Mouse (Mus musculus) lung, embryonic 15.5 days (tissue): Measurements from ENCODE around the gene Srgap2. TPM values are rescaled to one million over a fixed set of nuclear protein-coding genes. Genes with fewer than 3 reads are reported as not detected.

Experiments used
- ATAC-seq: fragments of 200-750 bp; cut with Nextera tagmentation; 2 replicates; pipeline ENCODE4 v1.8.0; 2017; ENCODE audit warnings: moderate number of reproducible peaks, borderline replicate concordance; ENCODE audit not compliant: low FRiP score, low TSS enrichment; ENCODE audit errors: extremely low read depth
- H3K27ac ChIP-seq: fragments of 300-500 bp; sonication (generic); 2 replicates; pipeline ENCODE4 v1.5.1; 2015; ENCODE audit warnings: moderate library complexity, mild to moderate bottlenecking, inconsistent platforms
- H3K27me3 ChIP-seq: fragments of 300-500 bp; sonication (generic); 2 replicates; pipeline ENCODE4 v1.6.1; 2015; ENCODE audit warnings: inconsistent platforms
- H3K36me3 ChIP-seq: fragments of 300-500 bp; sonication (generic); 2 replicates; pipeline ENCODE4 v1.6.1; 2015; ENCODE audit warnings: inconsistent platforms
- H3K4me1 ChIP-seq: fragments of 300-500 bp; sonication (generic); 2 replicates; pipeline ENCODE4 v1.6.1; 2015; ENCODE audit warnings: inconsistent platforms
- H3K4me2 ChIP-seq: fragments of 300-500 bp; sonication (generic); 2 replicates; pipeline ENCODE4 v1.6.1; 2015; ENCODE audit warnings: inconsistent platforms, mild to moderate bottlenecking, moderate library complexity
- H3K4me3 ChIP-seq: fragments of 300-500 bp; sonication (generic); 2 replicates; pipeline ENCODE4 v1.5.1; 2015; ENCODE audit warnings: mild to moderate bottlenecking, inconsistent platforms
- H3K9ac ChIP-seq: fragments of 300-500 bp; sonication (generic); 2 replicates; pipeline ENCODE4 v1.6.1; 2015; ENCODE audit warnings: inconsistent platforms
- H3K9me3 ChIP-seq: fragments of 300-500 bp; sonication (generic); 2 replicates; pipeline ENCODE4 v1.6.1; 2016; ENCODE audit warnings: inconsistent platforms
- WGBS: fragments of 180-500 bp; shearing (Covaris S2); methylation state at CpG from one replicate; pipeline ENCODE4 v1.1.7; 2015; 5-methylcytosine and 5-hydroxymethylcytosine counted together
- polyA plus RNA-seq: library from polyadenylated mRNA; unstranded; fragments of >200 nt; fragmentation: Nextera tagmentation; extraction: Ambion mirVana; gene quantifications from 2 replicates; pipeline ENCODE4 v1.2.1, GENCODE M21; 2015

Srgap2 gene
- polyA plus RNA-seq, 1 experiment from 2014 or later, result 14.1 TPM

- Histone ChIP-seq H3K4me3 (no peak overlapping the region), H3K4me1 (peaks cover 29% of the 10 kb centered on the region), H3K27ac (no peak overlapping the region), H3K4me2 (no peak overlapping the region), H3K9ac (no peak overlapping the region), H3K9me3 (no peaks in the 10 kb centered on the region), H3K36me3 (no peaks in the 10 kb centered on the region), H3K27me3 (no peaks in the 10 kb centered on the region)
- ATAC-seq, result peak; percentile 52; the same call in 1 of the 2 replicates
- 11% methylated on average over 1 of the region's 1 CpGs for WGBS
These were observed 146.9 kb downstream of the Srgap2 start for GRCm38 (mm10) chr1:131380254-131380653.

- ATAC-seq, result no peak
- Histone ChIP-seq H3K9ac (no peak overlapping the region), H3K9me3 (no peaks in the 10 kb centered on the region), H3K4me3 (no peak overlapping the region), H3K4me2 (no peak overlapping the region), H3K4me1 (peaks cover 22% of the 10 kb centered on the region), H3K36me3 (no peaks in the 10 kb centered on the region), H3K27me3 (no peaks in the 10 kb centered on the region), H3K27ac (peak overlapping the region; percentile 54; the same call in 1 of the 2 replicates)
- WGBS, result 42% methylated on average over 1 of the region's 1 CpGs
These were observed 148.2 kb downstream of the Srgap2 start for GRCm38 (mm10) chr1:131378914-131379474.

GRCm38 (mm10) chr1:131378081-131378913, 148.9 kb downstream of the Srgap2 start:
- Histone ChIP-seq H3K4me3 (no peak overlapping the region), H3K4me2 (no peak overlapping the region), H3K4me1 (peaks cover 22% of the 10 kb centered on the region), H3K36me3 (no peaks in the 10 kb centered on the region), H3K9me3 (no peaks in the 10 kb centered on the region), H3K9ac (no peak overlapping the region), H3K27me3 (no peaks in the 10 kb centered on the region), H3K27ac (peak overlapping the region; percentile 54; the same call in 1 of the 2 replicates)
- no peak for ATAC-seq
- 41% methylated on average over 7 of the region's 7 CpGs for WGBS

GRCm38 (mm10) chr1:131365832-131366231, 161.3 kb downstream of the Srgap2 start:
- H3K9ac ChIP-seq, result no peak overlapping the region
- H3K4me1 ChIP-seq, result no peaks in the 10 kb centered on the region
- no peaks in the 10 kb centered on the region for H3K27me3 ChIP-seq
- no peak overlapping the region for H3K4me2 ChIP-seq
- WGBS, result 43% methylated on average over 1 of the region's 1 CpGs
- ATAC-seq, result no peak
- no peak overlapping the region for H3K4me3 ChIP-seq
- peaks cover 7% of the 10 kb centered on the region; the same call in 1 of the 2 replicates for H3K36me3 ChIP-seq
- no peaks in the 10 kb centered on the region for H3K9me3 ChIP-seq
- H3K27ac ChIP-seq, result no peak overlapping the region

GRCm38 (mm10) chr1:131364432-131364831, 162.7 kb downstream of the Srgap2 start:
- Histone ChIP-seq H3K9ac (no peak overlapping the region), H3K4me1 (no peaks in the 10 kb centered on the region), H3K27ac (no peak overlapping the region), H3K4me2 (no peak overlapping the region), H3K27me3 (no peaks in the 10 kb centered on the region), H3K4me3 (no peak overlapping the region), H3K9me3 (no peaks in the 10 kb centered on the region), H3K36me3 (peaks cover 7% of the 10 kb centered on the region; the same call in 1 of the 2 replicates)
- WGBS, result 81% methylated on average over 3 of the region's 3 CpGs
- ATAC-seq, result no peak

- H3K4me2 ChIP-seq, result no peak overlapping the region
- H3K4me3 ChIP-seq, result no peak overlapping the region
- H3K27me3 ChIP-seq, result no peaks in the 10 kb centered on the region
- ATAC-seq, result no peak
- no peaks in the 10 kb centered on the region for H3K4me1 ChIP-seq
- H3K36me3 ChIP-seq, result peaks cover 7% of the 10 kb centered on the region; the same call in 1 of the 2 replicates
- WGBS, result 71% methylated on average over 3 of the region's 3 CpGs
- H3K27ac ChIP-seq, result no peak overlapping the region
- H3K9ac ChIP-seq, result no peak overlapping the region
- H3K9me3 ChIP-seq, result no peaks in the 10 kb centered on the region
These were observed 163.3 kb downstream of the Srgap2 start for GRCm38 (mm10) chr1:131363887-131364286.

- ATAC-seq, result no peak
- WGBS, result 91% methylated on average over 2 of the region's 2 CpGs
- Histone ChIP-seq H3K4me3 (no peak overlapping the region), H3K36me3 (peaks cover 7% of the 10 kb centered on the region; the same call in 1 of the 2 replicates), H3K9me3 (no peaks in the 10 kb centered on the region), H3K27ac (no peak overlapping the region), H3K4me2 (no peak overlapping the region), H3K9ac (no peak overlapping the region), H3K27me3 (no peaks in the 10 kb centered on the region), H3K4me1 (no peaks in the 10 kb centered on the region)
These were observed 165.1 kb downstream of the Srgap2 start for GRCm38 (mm10) chr1:131362089-131362488.

GRCm38 (mm10) chr1:131360800-131361199, 166.4 kb downstream of the Srgap2 start:
- H3K9ac ChIP-seq, result no peak overlapping the region
- peaks cover 13% of the 10 kb centered on the region for H3K36me3 ChIP-seq
- no peak for ATAC-seq
- no peak overlapping the region for H3K4me3 ChIP-seq
- no peaks in the 10 kb centered on the region for H3K9me3 ChIP-seq
- H3K27me3 ChIP-seq, result no peaks in the 10 kb centered on the region
- H3K27ac ChIP-seq, result no peak overlapping the region
- no peaks in the 10 kb centered on the region for H3K4me1 ChIP-seq
- WGBS, result 83% methylated on average over 3 of the region's 3 CpGs
- no peak overlapping the region for H3K4me2 ChIP-seq

GRCm38 (mm10) chr1:131359609-131360008, 167.5 kb downstream of the Srgap2 start:
- no peak for ATAC-seq
- 96% methylated on average over 1 of the region's 1 CpGs for WGBS
- H3K4me3 ChIP-seq, result no peak overlapping the region

GRCm38 (mm10) chr1:131357213-131357612, 169.9 kb downstream of the Srgap2 start:
- Histone ChIP-seq H3K4me1 (no peaks in the 10 kb centered on the region), H3K9me3 (no peaks in the 10 kb centered on the region), H3K9ac (no peak overlapping the region), H3K36me3 (peaks cover 19% of the 10 kb centered on the region; the same call in 1 of the 2 replicates), H3K4me2 (no peak overlapping the region), H3K4me3 (no peak overlapping the region), H3K27me3 (no peaks in the 10 kb centered on the region), H3K27ac (no peak overlapping the region)
- no peak for ATAC-seq
- whole genome bisulfite sequencing, result 70% methylated on average over 1 of the region's 1 CpGs

More at GRCm38 (mm10) chr1:131359609-131360008, 167.5 kb downstream of the Srgap2 start:
- H3K9me3 ChIP-seq, result no peaks in the 10 kb centered on the region
- H3K4me2 ChIP-seq, result no peak overlapping the region
- H3K36me3 ChIP-seq, result peaks cover 23% of the 10 kb centered on the region
- no peak overlapping the region for H3K9ac ChIP-seq
- no peaks in the 10 kb centered on the region for H3K27me3 ChIP-seq
- H3K4me1 ChIP-seq, result no peaks in the 10 kb centered on the region
- H3K27ac ChIP-seq, result no peak overlapping the region

- Histone ChIP-seq H3K9ac (no peak overlapping the region), H3K4me3 (no peak overlapping the region), H3K36me3 (peaks cover 23% of the 10 kb centered on the region; the same call in 1 of the 2 replicates), H3K27ac (no peak overlapping the region), H3K9me3 (no peaks in the 10 kb centered on the region), H3K4me2 (no peak overlapping the region), H3K27me3 (no peaks in the 10 kb centered on the region), H3K4me1 (peaks cover 8% of the 10 kb centered on the region)
- 35% methylated on average over 2 of the region's 2 CpGs for WGBS
- ATAC-seq, result no peak
These were observed 175.7 kb downstream of the Srgap2 start for GRCm38 (mm10) chr1:131351436-131351835.

- H3K9me3 ChIP-seq, result no peaks in the 10 kb centered on the region
- no peak overlapping the region for H3K9ac ChIP-seq
- 68% methylated on average over 1 of the region's 1 CpGs for WGBS
- peaks cover 18% of the 10 kb centered on the region for H3K4me1 ChIP-seq
- peaks cover 14% of the 10 kb centered on the region; the same call in 1 of the 2 replicates for H3K36me3 ChIP-seq
- no peaks in the 10 kb centered on the region for H3K27me3 ChIP-seq
- no peak overlapping the region for H3K27ac ChIP-seq
- no peak overlapping the region for H3K4me2 ChIP-seq
- no peak overlapping the region for H3K4me3 ChIP-seq
- ATAC-seq, result no peak
These were observed 177.1 kb downstream of the Srgap2 start for GRCm38 (mm10) chr1:131349993-131350510.
